Mouse (Mus musculus) limb, embryonic 11.5 days (tissue): ENCODE data around the gene Gm21093. TPM values are rescaled to one million over a fixed set of nuclear protein-coding genes. Genes with fewer than 3 reads are reported as not detected.
"Not testable (repeated sequence)": the region's sequence is repeated elsewhere in the genome, so short reads cannot be mapped to it uniquely, and the experiment has no call there.

ENCODE experiments used
- ATAC-seq: fragments of 200-750 bp; cut with Nextera tagmentation; 2 replicates; pipeline ENCODE4 v1.8.0; 2017; ENCODE audit warnings: low read depth; ENCODE audit not compliant: insufficient number of reproducible peaks, low FRiP score, low TSS enrichment
- DNase-seq: peaks from one replicate; pipeline ENCODE4 v3.0.0-alpha.2; 2015; ENCODE audit warnings: low spot score
- H3K27ac ChIP-seq: fragments of 300-500 bp; sonication (generic); replicated peaks from 2 replicates; pipeline ENCODE4 v1.5.1; 2014; ENCODE audit warnings: low read depth, mild to moderate bottlenecking, low read length
- H3K27me3 ChIP-seq: fragments of 300-500 bp; sonication (generic); 2 replicates; pipeline ENCODE4 v1.6.1; 2014; ENCODE audit warnings: mild to moderate bottlenecking, low read length, mixed read lengths; ENCODE audit not compliant: control insufficient read depth, insufficient read depth
- H3K36me3 ChIP-seq: fragments of 300-500 bp; sonication (generic); 2 replicates; pipeline ENCODE4 v1.6.1; 2014; ENCODE audit warnings: mild to moderate bottlenecking, low read length, moderate library complexity, mixed read lengths; ENCODE audit not compliant: control insufficient read depth, insufficient read depth
- H3K4me1 ChIP-seq: fragments of 300-500 bp; sonication (generic); 2 replicates; pipeline ENCODE4 v1.6.1; 2014; ENCODE audit warnings: low read length, mixed read lengths; ENCODE audit not compliant: control insufficient read depth, insufficient read depth
- H3K4me2 ChIP-seq: fragments of 300-500 bp; sonication (generic); 2 replicates; pipeline ENCODE4 v1.6.1; 2014; ENCODE audit warnings: low read depth, mild to moderate bottlenecking, moderate library complexity; ENCODE audit not compliant: severe bottlenecking
- H3K4me3 ChIP-seq: fragments of 300-500 bp; sonication (generic); 2 replicates; pipeline ENCODE4 v1.5.1; 2014; ENCODE audit warnings: low read depth, low read length
- H3K9ac ChIP-seq: fragments of 300-500 bp; sonication (generic); 2 replicates; pipeline ENCODE4 v1.6.1; 2014; ENCODE audit warnings: mild to moderate bottlenecking, low read length
- H3K9me3 ChIP-seq: fragments of 300-500 bp; sonication (generic); 2 replicates; pipeline ENCODE4 v1.6.1; 2016; ENCODE audit warnings: low read length; ENCODE audit not compliant: control insufficient read depth
- WGBS: fragments of 180-500 bp; shearing (Covaris S2); extraction: QIAGEN DNeasy Blood & Tissue Kit; methylation state at CpG from one replicate; pipeline ENCODE4 v1.1.7; 2014; 5-methylcytosine and 5-hydroxymethylcytosine counted together
- polyA plus RNA-seq: library from polyadenylated mRNA; unstranded; fragments of >200 nt; fragmentation: Nextera tagmentation; extraction: Ambion mirVana; gene quantifications from 2 replicates; pipeline ENCODE4 v1.2.1, GENCODE M21; 2014

Gene Gm21093
- polyA plus RNA-seq = not detected in 2 replicates

DNA sequence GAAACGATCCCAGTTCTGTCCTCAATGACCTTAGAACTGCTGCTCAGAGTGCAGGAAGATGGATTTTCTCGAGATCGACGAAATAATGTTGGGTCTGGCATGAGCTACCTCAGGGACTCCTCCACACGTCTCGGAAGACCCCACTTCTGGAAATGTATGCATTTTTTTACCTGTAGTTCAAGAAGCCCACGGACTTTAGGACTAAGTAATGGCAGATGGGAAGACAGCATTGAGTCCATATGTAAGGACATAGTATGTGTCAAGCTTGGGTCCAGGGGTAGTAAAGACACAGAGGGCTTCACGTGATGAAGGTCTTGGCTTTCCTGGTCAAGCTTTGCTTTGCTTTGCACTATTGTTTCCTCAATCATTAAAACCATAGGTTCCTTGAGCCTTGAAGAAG is at the start of gene Gm21093:
Gene Gm21093, minus strand, starts transcription at position 101 of the 400 bp plus-strand sequence.
- not testable (repeated sequence) for DNase-seq, H3K27me3 ChIP-seq, H3K36me3 ChIP-seq, H3K9ac ChIP-seq, ATAC-seq, H3K4me1 ChIP-seq, H3K4me2 ChIP-seq, H3K27ac ChIP-seq, H3K4me3 ChIP-seq, H3K9me3 ChIP-seq
- WGBS = no CpG with 5 or more reads among the region's 8 CpGs

Other genes starting within 250 kb of the Gm21093 start
- gene Gm21541, start 131.1 kb downstream of the Gm21093 start, polyA plus RNA-seq = not detected in 2 replicates
- gene Gm20878, start 93.2 kb downstream of the Gm21093 start, polyA plus RNA-seq = 1.3 and 2.0 TPM in 2 replicates
- gene Fam205a4, start 68.7 kb downstream of the Gm21093 start, polyA plus RNA-seq = 0.33 and 0.40 TPM in 2 replicates
- not detected in 2 replicates for gene Gm3893, start 56.5 kb upstream of the Gm21093 start, polyA plus RNA-seq
- 1.1 TPM in 1 of 2 replicates, not detected in the other for gene Gm13304, start 80.1 kb upstream of the Gm21093 start, polyA plus RNA-seq
- gene Gm13306, start 118.7 kb upstream of the Gm21093 start, polyA plus RNA-seq = not detected in 2 replicates
- 0.63 TPM in 1 of 2 replicates, not detected in the other for gene Gm13305, start 133.9 kb upstream of the Gm21093 start, polyA plus RNA-seq
- gene Gm10600, start 205.9 kb upstream of the Gm21093 start, polyA plus RNA-seq = not detected in 2 replicates
- not detected in 2 replicates for gene Ccl21b, start 221.0 kb upstream of the Gm21093 start, polyA plus RNA-seq